Mouse (Mus musculus) liver, adult (tissue): Measurements from ENCODE around the gene Atp6v0d1.

Experiments used
- GATA4 ChIP-seq: IDR thresholded peaks from 2 replicates; pipeline ENCODE4 v1.6.1; 2014; ENCODE audit warnings: mild to moderate bottlenecking, low read length; ENCODE audit not compliant: insufficient replicate concordance

Atp6v0d1 gene

DNA sequence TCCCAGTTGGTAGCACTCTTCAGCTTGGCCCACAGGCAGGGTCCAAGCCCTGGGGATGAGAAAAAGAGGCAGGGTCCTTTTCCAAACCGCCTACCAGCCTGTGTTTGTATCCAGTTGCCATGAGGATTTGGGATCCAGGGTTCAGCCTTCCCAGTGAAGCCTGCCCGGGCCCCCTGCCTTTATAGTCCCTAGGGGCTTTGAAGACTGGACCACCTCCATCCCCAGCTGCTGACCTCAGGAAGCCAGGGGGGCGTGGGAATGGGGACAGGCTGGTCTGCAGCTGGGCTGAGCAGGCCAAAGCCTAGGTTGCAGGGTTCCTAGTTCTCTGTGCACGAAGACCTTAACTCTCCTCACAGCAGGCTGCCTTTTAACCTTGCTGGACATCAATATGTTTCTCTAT, 90.6 kb downstream of the Atp6v0d1 start:
- no peak for TF ChIP-seq GATA4

GRCm38 (mm10) chr8:105474680-105475079, 91.2 kb downstream of the Atp6v0d1 start:
- TF ChIP-seq GATA4, result no peak
